Mouse (Mus musculus) induced T-regulatory cell, adult 2 months (primary cell): ENCODE data around the gene Fbxo2.

Experiments used
- DNase-seq: peaks from one replicate; pipeline ENCODE4 v3.0.0-alpha.2; 2012; ENCODE audit warnings: low read depth

Gene Fbxo2

GRCm38 (mm10) chr4:148143721-148144120, 16.7 kb upstream of the Fbxo2 start:
- no peak for DNase-seq

- no peak for DNase-seq
Observed at GRCm38 (mm10) chr4:148147714-148148113, 12.7 kb upstream of the Fbxo2 start.

GRCm38 (mm10) chr4:148149540-148149939, 10.9 kb upstream of the Fbxo2 start:
- DNase-seq, result no peak

DNA sequence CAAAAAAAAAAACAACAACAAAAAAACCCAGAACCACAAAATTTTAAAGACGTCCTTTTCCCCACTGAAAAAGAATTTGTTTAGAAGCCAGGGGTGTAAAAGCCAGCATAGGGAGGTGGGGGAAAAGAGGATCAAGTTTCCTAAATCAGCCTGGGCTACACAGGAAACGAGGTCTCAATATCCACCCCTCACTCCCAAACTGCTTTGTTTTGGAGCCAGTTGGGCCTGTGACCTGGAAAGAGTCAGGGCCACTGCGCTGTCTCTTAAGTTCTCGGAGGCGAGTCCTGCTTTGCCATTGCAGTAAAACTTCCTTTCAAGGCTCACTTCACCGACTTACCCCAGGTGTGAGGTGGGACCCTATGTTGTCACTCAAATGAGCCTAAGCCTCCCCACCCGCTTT, 10.2 kb upstream of the Fbxo2 start:
- no peak for DNase-seq

- DNase-seq, result peak; percentile 57
Observed at GRCm38 (mm10) chr4:148150953-148151266, 9.5 kb upstream of the Fbxo2 start.

DNA sequence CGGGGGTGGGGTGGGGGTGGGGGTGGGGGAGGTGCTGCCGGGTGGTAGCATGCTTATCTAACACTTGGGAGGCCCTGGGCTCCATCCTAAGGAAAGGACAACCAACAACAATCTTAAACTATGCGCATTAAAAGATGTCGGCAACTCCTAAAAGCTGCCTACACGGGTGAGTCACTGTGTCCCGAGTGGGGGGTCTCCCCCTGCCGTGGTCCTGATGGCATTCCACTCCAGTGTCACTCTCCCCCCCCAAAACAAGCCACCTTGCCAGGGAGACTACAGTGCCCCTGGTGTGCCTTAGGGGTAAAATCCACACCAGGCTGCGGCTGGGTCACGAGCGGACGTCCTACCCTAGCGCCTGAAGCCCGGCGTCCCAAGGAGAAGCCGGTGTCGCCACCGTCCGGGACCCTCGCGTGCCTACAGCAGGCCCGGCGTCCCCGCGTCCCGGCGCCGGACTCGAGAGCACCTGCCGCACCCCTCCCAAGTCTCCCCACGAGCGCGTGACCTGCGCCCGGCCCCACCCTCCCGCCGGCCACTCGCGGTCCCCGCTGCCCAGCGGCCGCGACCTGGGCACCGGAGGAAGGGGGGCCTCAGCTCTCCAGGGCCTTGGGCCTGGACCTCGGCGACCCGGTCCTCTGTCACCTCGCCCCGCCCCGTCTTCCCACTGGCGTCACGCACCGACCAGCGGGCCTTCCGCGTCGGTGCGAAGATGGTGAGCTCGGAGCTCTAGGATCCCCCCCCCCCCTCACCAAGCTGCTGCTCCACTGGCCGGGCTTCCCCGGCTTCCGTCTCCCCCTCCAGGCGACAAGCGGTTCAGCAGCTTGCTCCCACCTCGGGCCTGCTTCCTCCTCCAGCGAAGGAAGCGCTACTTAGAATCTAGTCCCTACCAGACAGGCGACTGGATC, 8.9 kb upstream of the Fbxo2 start, which contains the start of gene Fbxo6:
TSS of gene Fbxo6 (minus strand) at position 874 of the 902 bp plus-strand sequence.
- peak; percentile 92 for DNase-seq

DNA sequence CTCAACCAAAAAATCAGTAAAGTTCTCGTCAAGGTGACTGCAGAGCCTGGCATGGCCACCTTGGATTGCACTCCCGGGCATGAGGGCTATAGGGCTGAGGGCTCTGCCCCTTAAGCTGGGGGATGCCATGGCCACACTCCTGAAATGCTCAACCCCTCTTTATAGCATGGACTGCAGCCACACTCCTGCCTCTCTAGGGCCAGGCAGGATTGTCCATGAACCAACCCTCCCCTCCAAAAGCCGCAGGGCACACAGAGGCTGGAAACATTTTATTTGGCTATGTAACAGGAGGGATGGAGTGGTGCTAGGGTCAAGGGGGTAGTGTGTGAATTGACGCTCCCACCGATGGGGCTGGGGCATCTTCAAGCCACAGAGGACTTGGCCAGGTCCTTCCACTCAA, 7.9 kb upstream of the Fbxo2 start:
- DNase-seq, result no peak

DNA sequence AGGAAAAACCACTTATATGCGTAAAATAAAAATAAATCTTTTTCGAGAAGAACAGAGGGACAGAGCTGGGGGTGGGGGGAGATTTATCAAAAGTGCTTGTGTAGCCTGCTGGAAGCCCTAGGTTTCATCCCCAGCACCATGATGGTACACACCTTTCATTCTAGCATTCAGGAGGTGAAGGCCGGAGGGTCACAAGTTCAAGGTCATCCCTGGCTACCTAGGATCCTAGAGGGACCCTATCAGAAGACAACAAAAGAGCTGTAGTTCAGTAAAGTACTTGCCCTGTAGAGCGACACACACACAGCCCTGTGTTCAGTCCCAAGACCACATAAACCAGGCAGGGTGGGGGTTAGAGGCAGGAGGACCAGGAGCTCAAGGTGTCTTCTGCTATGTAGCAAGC, 6.4 kb upstream of the Fbxo2 start:
- no peak for DNase-seq

GRCm38 (mm10) chr4:148154982-148155381, 5.4 kb upstream of the Fbxo2 start:
- DNase-seq, result peak; percentile 82

DNA sequence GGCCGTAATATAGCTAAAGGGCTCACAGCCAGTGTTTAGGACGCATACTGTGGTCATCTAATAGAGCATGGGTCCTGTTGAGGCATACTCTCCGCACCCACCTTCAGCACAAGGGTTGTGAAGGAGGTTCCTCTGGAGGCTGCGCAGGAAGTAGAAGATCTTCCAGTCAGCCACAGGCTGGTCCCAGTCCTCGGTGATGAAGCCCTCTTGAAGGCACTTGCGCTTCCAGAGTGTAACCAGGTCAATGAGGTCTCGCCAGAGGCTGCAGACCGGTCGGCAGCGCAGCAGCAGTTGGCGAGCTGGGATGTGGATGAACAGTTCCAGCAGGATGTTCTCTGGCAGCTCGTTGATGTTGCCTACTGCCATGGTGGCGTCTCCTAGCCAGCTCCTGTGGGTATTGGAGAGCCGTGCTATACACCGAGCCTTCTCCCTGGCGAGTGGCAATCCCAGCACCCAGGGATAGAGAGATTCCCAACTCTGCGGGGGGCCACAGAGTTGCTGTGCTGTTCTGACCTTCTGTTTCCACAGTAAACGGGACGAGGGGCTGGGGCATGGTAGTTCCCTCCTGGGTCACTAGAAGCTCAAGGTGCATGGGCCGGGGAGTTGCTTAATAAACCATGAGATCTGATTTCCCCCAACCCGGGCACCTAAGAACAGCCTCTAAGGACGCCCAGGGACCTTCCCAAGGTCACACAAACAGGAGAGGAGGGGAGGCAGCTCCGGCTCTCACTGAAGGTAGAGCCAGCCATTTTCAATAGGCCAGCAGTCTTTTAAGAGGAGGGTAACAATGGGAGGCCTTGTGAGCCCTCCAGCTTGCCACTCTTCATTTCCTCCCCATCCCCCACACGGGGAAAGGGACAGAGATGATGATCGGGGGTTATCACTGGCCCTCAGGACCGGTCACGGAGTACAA, 1.7 kb upstream of the Fbxo2 start:
- DNase-seq, result no peak

DNA sequence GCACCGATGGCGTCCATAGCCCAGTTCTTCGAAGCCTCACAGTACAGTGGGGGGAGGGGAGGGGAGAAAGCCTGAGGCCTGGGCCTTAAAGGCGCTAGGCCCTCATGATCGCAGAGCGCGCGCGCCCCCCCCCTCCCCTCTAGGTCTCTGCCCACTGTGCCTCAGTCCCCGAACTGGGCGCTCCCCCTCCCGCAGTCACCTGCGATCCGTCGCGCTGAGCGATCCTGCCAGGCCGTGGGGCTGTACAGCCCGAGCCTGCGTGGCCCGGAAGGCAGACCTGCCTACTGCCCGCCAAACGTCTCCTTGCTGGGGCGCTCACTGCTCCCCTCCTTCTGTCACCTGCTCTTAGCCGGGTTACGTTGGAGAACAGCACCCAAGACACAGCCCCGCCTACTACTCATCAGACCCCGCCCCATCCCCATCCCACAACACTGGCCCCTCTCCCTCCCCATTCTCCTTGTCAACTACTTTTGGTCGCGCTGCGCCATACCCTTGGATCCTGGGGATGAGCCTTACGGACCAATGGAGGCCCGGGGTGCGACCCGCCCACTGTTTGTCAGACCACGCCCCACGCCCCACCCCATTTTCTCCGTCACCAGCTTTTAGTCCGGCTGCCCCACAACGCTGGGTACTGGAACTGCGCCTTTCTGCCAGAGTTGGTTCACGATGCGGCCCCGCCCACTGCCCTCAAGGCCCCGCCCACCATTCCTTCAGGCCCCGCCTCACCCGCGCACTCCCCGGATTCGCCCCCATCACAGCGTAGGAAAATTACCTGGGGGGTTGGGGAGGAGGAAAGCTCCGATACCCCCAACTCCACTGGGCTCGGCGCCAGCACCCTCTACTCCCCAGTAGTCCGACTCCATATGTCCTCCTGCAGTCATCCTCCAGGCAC, 631 bp upstream of the Fbxo2 start:
- DNase-seq, result peak; percentile 95

- peak; percentile 80 for DNase-seq
Observed at GRCm38 (mm10) chr4:148164002-148164439, 3.6 kb downstream of the Fbxo2 start.

GRCm38 (mm10) chr4:148164461-148164860, 4.0 kb downstream of the Fbxo2 start:
- DNase-seq, result no peak

DNA sequence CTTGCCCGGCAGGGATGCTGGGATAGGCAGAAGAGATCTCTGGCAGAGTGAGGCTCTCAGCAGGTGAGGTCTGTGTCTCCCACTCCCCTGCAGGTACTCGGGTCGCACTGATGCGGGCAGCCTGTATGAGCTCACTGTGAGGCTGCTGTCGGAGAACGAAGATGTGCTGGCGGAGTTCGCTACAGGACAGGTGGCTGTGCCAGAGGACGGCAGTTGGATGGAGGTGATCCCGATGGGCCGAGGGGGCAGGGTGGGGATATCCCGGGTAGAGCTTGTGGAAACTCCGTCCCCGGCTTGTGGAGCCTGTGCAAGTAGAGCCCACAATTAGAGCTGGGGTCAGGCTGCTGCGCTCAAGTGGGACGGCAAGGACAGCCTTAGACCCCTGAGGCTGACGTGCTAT, 5.1 kb downstream of the Fbxo2 start:
- DNase-seq, result no peak

DNA sequence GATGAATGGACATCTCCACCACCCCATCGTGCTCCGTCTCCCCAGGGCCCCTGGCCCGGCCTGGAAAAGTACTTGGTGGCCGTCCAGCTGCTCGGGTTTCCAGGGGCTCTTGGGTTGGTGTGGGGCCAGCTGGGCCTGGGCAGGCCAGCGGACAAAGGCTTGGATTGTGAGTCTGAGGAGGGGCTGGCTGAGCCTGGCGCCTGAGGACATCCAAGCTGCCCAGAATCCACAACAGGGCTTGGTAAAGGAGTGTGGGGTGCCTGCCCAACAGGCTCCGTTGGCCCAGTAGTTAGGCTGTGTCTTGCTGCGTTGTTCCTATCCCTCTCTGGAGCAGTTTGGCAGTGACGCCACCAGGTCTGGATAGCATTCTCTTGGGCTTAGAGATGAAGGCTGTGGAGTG, 6.0 kb downstream of the Fbxo2 start:
- no peak for DNase-seq

- peak; percentile 84 for DNase-seq
Observed at GRCm38 (mm10) chr4:148166986-148167385, 6.6 kb downstream of the Fbxo2 start.

- DNase-seq, result peak; percentile 85
Observed at GRCm38 (mm10) chr4:148168287-148168686, 7.9 kb downstream of the Fbxo2 start.

DNA sequence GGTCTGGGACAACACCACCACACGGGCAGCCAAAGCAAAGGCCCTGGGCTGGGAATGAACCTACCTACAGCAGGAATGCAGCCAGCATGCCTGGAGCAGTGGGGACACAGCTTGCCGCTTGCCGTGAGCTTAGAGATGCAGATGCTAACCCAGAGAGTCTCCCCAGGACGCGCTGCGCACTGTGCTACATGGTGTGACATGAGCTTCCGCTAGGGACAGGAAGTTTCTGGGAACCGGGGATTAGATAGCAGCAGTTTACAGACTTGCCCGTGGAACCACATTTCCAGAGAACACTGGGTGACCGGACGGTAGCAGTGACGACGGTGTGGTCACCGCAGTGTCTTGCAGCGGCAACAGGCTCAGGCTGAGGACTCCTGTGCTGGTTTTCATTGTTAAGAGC, 9.2 kb downstream of the Fbxo2 start:
- peak; percentile 36 for DNase-seq

DNA sequence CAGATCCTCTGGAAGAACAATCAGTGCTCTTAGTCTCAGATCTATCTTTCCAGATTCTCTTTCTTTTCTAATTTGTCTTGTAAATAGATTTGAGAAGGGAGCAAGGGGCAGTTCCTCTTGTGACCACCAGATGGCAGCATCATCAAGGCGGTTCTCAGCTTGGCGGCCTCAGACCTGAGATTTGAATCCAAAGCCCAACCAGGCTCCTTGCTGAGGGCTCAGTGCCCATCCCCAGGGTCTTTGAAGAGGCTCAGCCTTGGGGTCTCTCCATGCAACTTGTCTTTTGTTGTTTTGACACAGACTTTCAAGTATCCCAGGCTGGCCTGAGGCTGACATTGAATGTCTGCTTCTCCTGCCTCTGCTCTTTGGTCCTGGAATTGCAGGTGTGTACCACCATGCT, 10.4 kb downstream of the Fbxo2 start:
- peak; percentile 79 for DNase-seq

DNA sequence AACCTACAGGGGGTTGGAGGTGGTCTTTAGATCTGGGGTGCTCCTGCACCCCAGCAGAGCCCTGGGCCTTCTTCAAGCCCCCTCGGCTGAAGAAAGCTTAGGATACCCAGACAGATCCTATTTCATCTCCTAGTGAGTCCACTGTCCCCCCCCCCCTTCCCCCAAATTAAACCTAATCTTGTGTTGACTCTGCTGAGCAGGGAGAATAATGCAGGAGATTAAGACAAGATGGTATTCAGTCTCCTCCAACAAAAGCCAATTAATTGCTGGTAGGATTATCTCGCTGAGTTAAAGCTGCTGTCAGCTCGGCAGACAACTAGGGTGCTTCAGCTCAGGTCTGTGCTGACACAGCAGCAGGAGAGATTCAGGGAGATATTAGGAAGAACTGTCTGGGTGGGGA, 10.8 kb downstream of the Fbxo2 start:
- DNase-seq, result no peak

DNA sequence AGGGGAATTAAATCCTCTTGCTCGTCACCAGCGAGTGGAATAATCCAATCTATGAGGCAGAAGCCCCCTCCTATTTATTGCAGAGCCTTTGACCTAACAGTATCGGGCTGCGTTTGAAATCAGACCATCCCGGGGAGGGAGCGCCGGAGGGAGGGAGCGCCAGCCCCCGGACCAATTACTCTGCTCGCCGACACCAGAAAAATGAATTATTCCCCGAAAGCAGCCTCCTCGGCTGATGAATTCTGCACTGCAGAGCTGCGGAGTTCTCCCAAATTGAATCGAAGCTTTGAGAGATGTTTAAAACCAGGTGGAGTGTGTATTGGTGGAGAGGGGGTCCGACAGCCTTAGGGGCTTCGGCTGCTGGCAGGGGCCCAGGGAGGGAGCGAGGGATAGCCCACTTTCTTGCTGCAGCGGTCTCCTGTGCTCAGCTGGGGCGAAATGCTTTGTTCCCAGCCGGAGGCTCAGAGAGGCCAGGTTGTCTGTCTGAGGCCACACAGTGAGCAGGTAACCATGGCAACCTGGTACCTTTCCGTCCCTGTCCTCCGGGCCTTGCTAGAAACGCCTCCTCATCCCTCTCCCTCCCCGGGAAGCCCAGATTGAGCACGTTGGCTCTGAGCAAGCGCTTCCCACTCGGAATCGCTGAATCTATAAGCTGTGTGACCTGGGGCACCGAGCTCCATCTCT, 13.5 kb downstream of the Fbxo2 start:
- DNase-seq, result no peak
